Comparison of ENCODE assay signal across 19 mouse cellular contexts in genomic region chr5:37784847-37785391, GRCm38 (mm10). TPM values are rescaled to one million over a fixed set of nuclear protein-coding genes. Genes with fewer than 3 reads are reported as not detected.
DNase-seq lines count a peak whose midpoint lies in the region; ATAC-seq and TF ChIP-seq lines count a peak whose summit lies in the region.
"Had no signal": no experiment of that assay in that cellular context is flagged by ENCODE, and none has a peak within 500 bp of the region (broad histone marks: within the 10 kb centered on the region; RNA-seq: fewer than 3 reads in every experiment).

No protein-coding gene starts in this region.

- no peak overlapping the region for H3K9ac ChIP-seq in limb, embryonic 14.5 days (ENCODE audit: low read depth, low read length, severe bottlenecking)
- H3K9ac ChIP-seq: forebrain, embryonic 15.5 days; heart, embryonic 13.5 days; hindbrain, embryonic 15.5 days had no signal

- H3K9me3 ChIP-seq in limb, embryonic 14.5 days (ENCODE audit: control insufficient read depth, low read length), result no peaks in the 10 kb centered on the region
- H3K9me3 ChIP-seq: forebrain, embryonic 15.5 days; heart, embryonic 13.5 days; hindbrain, embryonic 15.5 days had no signal

- no peaks in the 10 kb centered on the region for H3K36me3 ChIP-seq in limb, embryonic 14.5 days (ENCODE audit: control insufficient read depth, insufficient read depth, low read length)
- H3K36me3 ChIP-seq: forebrain, embryonic 15.5 days; heart, embryonic 13.5 days; hindbrain, embryonic 15.5 days had no signal

- peak; percentile 42 for DNase-seq in gastrocnemius, adult 18-20 months (ENCODE audit: low spot score)
- no peak for DNase-seq in gastrocnemius, postnatal 10 days
- peak; percentile 9 for DNase-seq in kidney, adult 9 months
- DNase-seq in kidney, postnatal 10 days, result no peak
- DNase-seq in brain, adult 2 months (ENCODE audit: low read depth, low spot score), result peak; percentile 10
- peak; percentile 15 for DNase-seq in limb, embryonic 14.5 days (ENCODE audit: low spot score)
- no peak for DNase-seq in thymus, postnatal 0 days (ENCODE audit: low spot score)
- DNase-seq: adrenal gland, adult 2 months; adrenal gland, postnatal 36 days; cerebellum, adult 11 months; cerebellum, adult 8-10 months; cerebellum, postnatal 14 days; heart, postnatal 36 days had no signal

- no peak overlapping the region for H3K4me3 ChIP-seq in limb, embryonic 14.5 days (replicated peaks; ENCODE audit: low read length)
- H3K4me3 ChIP-seq: forebrain, embryonic 15.5 days; heart, embryonic 13.5 days; hindbrain, embryonic 15.5 days had no signal

- peaks cover 8% of the 10 kb centered on the region for H3K4me1 ChIP-seq in limb, embryonic 14.5 days (ENCODE audit: control insufficient read depth, insufficient read depth, low read length)
- H3K4me1 ChIP-seq: heart, embryonic 13.5 days; hindbrain, embryonic 15.5 days had no signal

- no peak for TF ChIP-seq POLR2A in limb, embryonic 14.5 days (IDR thresholded peaks at IDR 0.05; ENCODE audit: borderline replicate concordance, extremely low read depth, insufficient read depth, insufficient read length)

- no peak overlapping the region for H3K4me2 ChIP-seq in limb, embryonic 14.5 days (replicated peaks; ENCODE audit: low read depth, low read length, severe bottlenecking)
- H3K4me2 ChIP-seq: forebrain, embryonic 15.5 days; heart, embryonic 13.5 days; hindbrain, embryonic 15.5 days had no signal

- H3K27me3 ChIP-seq in limb, embryonic 14.5 days (ENCODE audit: control insufficient read depth, insufficient read depth, low read length), result no peaks in the 10 kb centered on the region
- H3K27me3 ChIP-seq: hindbrain, embryonic 15.5 days had no signal

- no peak overlapping the region for H3K27ac ChIP-seq in limb, embryonic 14.5 days (replicated peaks; ENCODE audit: low read depth, low read length)
- H3K27ac ChIP-seq: forebrain, embryonic 15.5 days; heart, embryonic 13.5 days; hindbrain, embryonic 15.5 days had no signal

- 63% methylated on average over 9 of the region's 9 CpGs for WGBS in limb, embryonic 14.5 days

- peak; percentile 12; the same call in 1 of the 2 replicates for ATAC-seq in limb, embryonic 14.5 days (ENCODE audit: low FRiP score, low read depth)
- ATAC-seq: forebrain, embryonic 15.5 days; intestine, embryonic 16.5 days; Patski had no signal

RNA-seq across cellular contexts. Expression of gene Msx1, which starts 39.5 kb away (rescaled TPM):
- 1 to 10 TPM; 1.3 to 1.8 TPM for total RNA-seq in gastrocnemius, adult 18-20 months (2021)
- 1 to 10 TPM; 4.1 to 4.4 TPM for total RNA-seq in gastrocnemius, postnatal 10 days (2021)
- 81.2 and 120 TPM in 2 replicates for polyA plus RNA-seq in limb, embryonic 14.5 days (2012; rRNA removed)
- polyA plus RNA-seq in limb, embryonic 14.5 days (2014; fragmentation: Nextera tagmentation; extraction: Ambion mirVana), result 122 and 166 TPM in 2 replicates
- polyA plus RNA-seq in thymus, postnatal 0 days (2015; fragmentation: Nextera tagmentation; extraction: Ambion mirVana), result 1.7 and 2.2 TPM in 2 replicates
- total RNA-seq: CH12.LX had no signal

RNA-seq across cellular contexts. Expression of gene Cytl1, which starts 49.6 kb away (rescaled TPM):
- 1 to 10 TPM; 3.3 to 4.8 TPM for total RNA-seq in gastrocnemius, adult 18-20 months (2021)
- total RNA-seq in gastrocnemius, postnatal 10 days (2021), result under 1 TPM; 0.92 to 0.93 TPM
- 195 and 243 TPM in 2 replicates for polyA plus RNA-seq in limb, embryonic 14.5 days (2012; rRNA removed)
- 126 and 149 TPM in 2 replicates for polyA plus RNA-seq in limb, embryonic 14.5 days (2014; fragmentation: Nextera tagmentation; extraction: Ambion mirVana)
- polyA plus RNA-seq in thymus, postnatal 0 days (2015; fragmentation: Nextera tagmentation; extraction: Ambion mirVana), result 2.7 and 3.5 TPM in 2 replicates
- total RNA-seq: CH12.LX had no signal
- polyA plus RNA-seq: forebrain, embryonic 15.5 days; Patski had no signal

Comparison
In these comparisons a context has a peak if more than half of its experiments do, and no peak if none do; other contexts are left out.
1. DNase-seq: peak in gastrocnemius, adult 18-20 months (single experiment), kidney, adult 9 months (single experiment), brain, adult 2 months (single experiment) and limb, embryonic 14.5 days (single experiment); none in gastrocnemius, postnatal 10 days (single experiment), kidney, postnatal 10 days (single experiment) and thymus, postnatal 0 days (single experiment).